Mouse (Mus musculus) liver, adult 2 months (tissue): ENCODE measurements around the gene Zbtb20.

Experiments
- CTCF ChIP-seq: fragments of 200-500 bp; IDR thresholded peaks from 2 replicates; pipeline ENCODE4 v1.5.1; 2011; ENCODE audit warnings: low read depth, low read length, control low read depth
- POLR2A ChIP-seq: fragments of 200-500 bp; IDR thresholded peaks from 2 replicates; pipeline ENCODE4 v1.6.1; 2011; ENCODE audit warnings: low read length, control low read depth; ENCODE audit not compliant: insufficient read depth; ENCODE audit errors: extremely low read depth

DNA sequence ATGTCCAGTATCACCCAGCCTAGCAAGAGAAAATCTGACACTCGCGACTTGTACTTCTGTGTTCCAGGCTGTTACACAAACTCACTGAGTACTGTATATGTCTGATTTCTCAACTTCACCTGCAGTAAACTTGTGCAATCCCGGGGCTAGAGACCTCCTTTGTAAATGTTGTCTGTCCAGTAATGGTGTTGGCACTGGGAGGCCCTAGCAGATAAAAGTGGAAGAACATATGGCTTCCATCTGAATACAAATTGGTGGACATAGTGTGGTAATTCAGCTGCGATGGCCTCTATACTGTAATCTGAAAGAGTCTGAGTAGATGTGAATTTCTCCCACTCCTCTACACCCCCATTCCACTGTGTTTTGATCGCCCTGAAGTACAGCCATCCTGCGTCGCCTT, 359.6 kb downstream of the Zbtb20 start:
- TF ChIP-seq POLR2A (no peak), CTCF (no peak)
